Mouse (Mus musculus): ENCODE data around the gene Fgl2.

DNA sequence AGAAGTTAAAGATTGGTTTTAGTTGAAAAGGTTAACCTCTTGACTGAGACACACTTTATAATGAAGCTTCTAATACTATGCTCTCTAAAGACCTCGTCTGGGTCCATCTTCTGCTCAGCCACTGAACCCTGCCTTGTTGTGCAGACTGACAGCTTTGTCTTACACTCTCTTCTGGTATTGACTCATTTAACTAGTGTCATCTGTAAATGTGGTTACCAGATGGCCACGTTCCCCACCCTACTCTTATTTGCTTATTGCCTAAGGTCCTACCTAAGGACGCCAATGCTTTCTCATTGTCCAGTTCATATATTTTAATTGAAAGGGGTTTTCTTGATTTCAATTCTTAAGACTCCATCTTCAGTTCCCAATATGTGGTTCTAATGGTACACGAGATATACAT lies 16.4 kb downstream of the Fgl2 start:
- no peak for TF ChIP-seq CTCF (IDR thresholded peaks at IDR 0.05; ENCODE audit: borderline replicate concordance, insufficient read depth, low read length)
- TF ChIP-seq POLR2A (IDR thresholded peaks at IDR 0.05; ENCODE audit: low read depth, low read length): no peak
